Mouse (Mus musculus): ENCODE results near the gene Myl9.

DNA sequence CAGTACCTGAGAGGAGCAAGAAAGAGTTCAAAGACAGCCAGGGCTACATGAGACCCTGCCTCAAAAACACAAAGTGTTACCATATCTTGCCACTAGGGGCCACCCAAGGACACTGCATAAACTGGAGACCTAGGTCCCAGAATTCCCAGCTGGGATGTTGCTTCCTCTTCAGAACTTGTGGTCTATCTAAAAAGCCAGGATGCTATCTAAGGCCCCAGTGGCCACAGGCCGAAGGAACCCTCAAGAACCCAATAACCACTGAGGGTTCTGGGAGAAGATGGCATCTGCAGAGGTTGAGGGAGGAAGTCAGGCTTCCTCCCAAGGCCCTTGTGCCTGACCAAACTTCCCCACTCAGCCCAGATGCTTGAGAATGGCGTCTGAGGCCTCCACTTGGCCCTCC is 34.4 kb downstream of the Myl9 start:
- peak; percentile 82 for TF ChIP-seq CTCF (IDR thresholded peaks at IDR 0.05; ENCODE audit: borderline replicate concordance, insufficient read depth, low read depth, low read length)
- no peak for TF ChIP-seq POLR2A (IDR thresholded peaks at IDR 0.05; ENCODE audit: borderline replicate concordance, insufficient read depth, low read length)
